Mouse (Mus musculus) spleen, embryonic (tissue): ENCODE results near the gene Pcbd2.

Experiments
- CTCF ChIA-PET: fragments of 350-600 bp; sonication (Branson Sonifier 250); formaldehyde crosslinking; loops from one replicate; lab custom pipeline; 2022; lab: Charles Lee

Gene Pcbd2

DNA sequence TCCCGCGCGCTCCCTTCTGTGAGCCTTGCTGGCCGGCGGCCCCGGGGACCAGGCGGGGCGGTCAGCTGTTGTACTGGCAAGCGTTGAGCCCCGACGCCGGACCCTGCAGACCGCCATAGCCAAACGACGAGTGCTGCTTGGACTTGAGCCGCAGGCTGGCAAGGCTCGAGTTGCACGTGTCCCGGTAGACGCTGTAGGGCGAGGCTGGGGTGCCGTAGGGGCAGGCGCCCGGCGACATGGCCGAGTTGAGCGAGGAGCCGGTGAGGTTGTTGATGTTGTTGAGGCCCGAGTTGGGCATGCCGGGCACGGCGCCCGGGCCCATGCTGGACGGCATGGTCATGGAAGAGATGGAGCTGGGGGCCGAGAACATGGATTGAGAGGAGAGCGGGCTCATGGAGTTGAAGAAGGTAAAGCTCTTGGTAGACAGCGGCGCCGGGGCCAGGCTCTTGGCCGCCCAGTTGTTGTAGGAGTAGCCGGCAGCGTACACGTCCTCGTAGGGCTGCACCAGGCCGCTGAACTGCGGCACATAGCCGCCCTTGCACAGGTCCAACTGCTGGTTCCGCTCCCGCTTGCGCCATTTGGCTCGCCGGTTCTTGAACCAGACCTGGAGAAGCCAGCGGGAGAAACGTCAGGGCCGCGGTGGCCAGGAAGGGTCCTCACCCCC, 99.0 kb downstream of the Pcbd2 start:
- CTCF ChIA-PET = no interaction called here
